Mouse (Mus musculus) olfactory bulb, adult 2 months (tissue): ENCODE results near the gene Ptms.

Source experiments
- CTCF ChIP-seq: fragments of 200-500 bp; IDR thresholded peaks from 2 replicates; pipeline ENCODE4 v1.5.1; 2012; ENCODE audit warnings: low read depth, mild to moderate bottlenecking, low read length, moderate library complexity; ENCODE audit not compliant: insufficient read depth
- POLR2A ChIP-seq: fragments of 200-500 bp; IDR thresholded peaks from 2 replicates; pipeline ENCODE4 v1.6.1; 2012; ENCODE audit warnings: mild to moderate bottlenecking, low read depth, low read length, moderate library complexity; ENCODE audit not compliant: insufficient read depth

DNA sequence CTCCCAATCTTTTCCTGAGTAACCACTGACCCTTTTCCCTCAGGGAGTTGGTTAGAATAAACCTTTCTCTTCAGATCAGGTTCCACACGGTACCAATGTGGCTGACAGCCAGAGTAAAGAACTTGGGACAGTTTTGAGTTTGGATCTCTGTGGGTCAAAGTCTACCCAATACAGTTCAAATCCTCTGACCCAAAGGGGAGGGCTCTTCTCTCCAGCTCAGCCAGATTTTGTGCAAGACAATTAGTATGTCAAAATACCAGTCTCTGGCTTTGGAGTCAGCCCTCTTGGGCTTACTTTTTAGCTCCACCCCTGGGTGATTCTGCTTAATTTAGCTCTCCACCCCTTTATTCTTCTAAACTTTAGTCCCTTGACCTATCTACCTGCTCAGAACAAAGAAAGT lies 10.3 kb upstream of the Ptms start:
- TF ChIP-seq CTCF (no peak), POLR2A (no peak)
